Mouse (Mus musculus): ENCODE results near the gene Aff1. TPM values are rescaled to one million over a fixed set of nuclear protein-coding genes. Genes with fewer than 3 reads are reported as not detected.

Aff1 gene
- polyA plus RNA-seq, 1 experiment from 2014 or later: 8.2 TPM

- Histone ChIP-seq H3K4me2 (ENCODE audit: low read depth, low read length) (no peak overlapping the region), H3K9me3 (ENCODE audit: control insufficient read depth, low read length) (no peaks in the 10 kb centered on the region), H3K9ac (ENCODE audit: low read depth, low read length) (no peak overlapping the region), H3K4me1 (ENCODE audit: control insufficient read depth, insufficient read depth, low read length) (0 out of 2 replicates have a peak, but pooled peaks cover 6% of the 10 kb centered on the region), H3K36me3 (ENCODE audit: control insufficient read depth, insufficient read depth, low read length) (no peaks in the 10 kb centered on the region), H3K27ac (replicated peaks; ENCODE audit: low read depth, low read length) (no peak overlapping the region), H3K27me3 (replicated peaks; ENCODE audit: control insufficient read depth, insufficient read depth, low read length) (no peaks in the 10 kb centered on the region), H3K4me3 (ENCODE audit: low read depth, low read length) (no peak overlapping the region)
- DNase-seq (ENCODE audit: low spot score) (no peak), ATAC-seq (ENCODE audit: low read depth) (no peak)
- WGBS: 70% methylated on average over 2 of the region's 2 CpGs
Measured at GRCm38 (mm10) chr5:103857151-103857550, 165.0 kb downstream of the Aff1 start.

DNA sequence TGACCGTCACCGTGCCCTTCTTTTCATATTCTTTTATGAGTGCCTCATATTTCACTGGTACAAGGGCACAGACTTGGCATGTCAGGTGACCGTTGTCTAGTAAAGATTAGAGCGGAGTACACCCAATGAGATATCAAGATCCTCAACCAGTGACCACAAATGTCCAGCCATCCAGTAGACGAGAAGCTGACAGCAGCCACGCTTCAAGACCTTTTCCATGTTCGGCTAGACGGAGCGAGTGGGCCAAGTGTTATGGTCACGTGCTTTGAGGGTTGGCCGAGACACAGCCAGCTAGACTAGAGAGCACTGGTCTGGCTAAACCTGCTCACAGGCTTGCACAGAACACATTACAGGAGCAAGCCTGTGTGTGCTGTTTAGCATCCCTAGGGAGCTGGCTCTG, 168.4 kb downstream of the Aff1 start:
- Histone ChIP-seq H3K4me2 (ENCODE audit: low read depth, low read length) (no peak overlapping the region), H3K36me3 (ENCODE audit: control insufficient read depth, insufficient read depth, low read length) (peaks cover 8% of the 10 kb centered on the region), H3K4me1 (ENCODE audit: control insufficient read depth, insufficient read depth, low read length) (no peaks in the 10 kb centered on the region), H3K4me3 (ENCODE audit: low read depth, low read length) (no peak overlapping the region), H3K9me3 (ENCODE audit: control insufficient read depth, low read length) (no peaks in the 10 kb centered on the region), H3K27me3 (replicated peaks; ENCODE audit: control insufficient read depth, insufficient read depth, low read length) (no peaks in the 10 kb centered on the region), H3K27ac (replicated peaks; ENCODE audit: low read depth, low read length) (no peak overlapping the region), H3K9ac (ENCODE audit: low read depth, low read length) (no peak overlapping the region)
- 90% methylated on average over 11 of the region's 11 CpGs for WGBS
- DNase-seq (ENCODE audit: low spot score): no peak
- no peak for ATAC-seq (ENCODE audit: low read depth)

GRCm38 (mm10) chr5:103863759-103864158, 171.6 kb downstream of the Aff1 start:
- no peak overlapping the region for H3K27ac ChIP-seq (replicated peaks; ENCODE audit: low read depth, low read length)
- H3K4me3 ChIP-seq (ENCODE audit: low read depth, low read length): no peak overlapping the region
- H3K4me1 ChIP-seq (ENCODE audit: control insufficient read depth, insufficient read depth, low read length): no peaks in the 10 kb centered on the region
- H3K9me3 ChIP-seq (ENCODE audit: control insufficient read depth, low read length): no peaks in the 10 kb centered on the region
- no peak for ATAC-seq (ENCODE audit: low read depth)
- H3K4me2 ChIP-seq (ENCODE audit: low read depth, low read length): no peak overlapping the region
- 88% methylated on average over 4 of the region's 4 CpGs for WGBS
- H3K27me3 ChIP-seq (replicated peaks; ENCODE audit: control insufficient read depth, insufficient read depth, low read length): no peaks in the 10 kb centered on the region
- H3K36me3 ChIP-seq (ENCODE audit: control insufficient read depth, insufficient read depth, low read length): peaks cover 23% of the 10 kb centered on the region
- DNase-seq (ENCODE audit: low spot score): no peak
- no peak overlapping the region for H3K9ac ChIP-seq (ENCODE audit: low read depth, low read length)

DNA sequence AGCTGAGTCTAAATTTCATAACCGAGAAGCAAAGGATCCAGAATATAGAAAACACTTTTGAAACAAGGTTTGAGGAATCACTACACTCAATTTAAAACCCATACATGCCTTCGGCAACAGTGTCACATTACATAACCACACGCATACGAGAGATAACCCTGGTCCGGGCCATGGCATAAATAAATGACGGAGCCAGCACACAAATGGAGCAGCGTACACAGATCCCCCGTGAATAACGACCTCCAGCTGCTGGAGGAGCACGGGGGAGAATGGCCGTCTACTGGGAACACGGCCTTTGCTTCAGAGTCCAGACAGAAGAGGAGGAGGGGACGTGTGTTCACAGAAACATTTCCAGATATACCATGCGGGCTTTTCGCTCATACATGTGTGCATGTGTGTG, 197.6 kb downstream of the Aff1 start:
- Histone ChIP-seq H3K36me3 (ENCODE audit: control insufficient read depth, insufficient read depth, low read length) (no peaks in the 10 kb centered on the region), H3K27me3 (replicated peaks; ENCODE audit: control insufficient read depth, insufficient read depth, low read length) (no peaks in the 10 kb centered on the region), H3K4me3 (ENCODE audit: low read depth, low read length) (no peak overlapping the region), H3K4me2 (ENCODE audit: low read depth, low read length) (no peak overlapping the region), H3K9ac (ENCODE audit: low read depth, low read length) (no peak overlapping the region), H3K4me1 (ENCODE audit: control insufficient read depth, insufficient read depth, low read length) (peaks cover 4% of the 10 kb centered on the region; the same call in 1 of the 2 replicates), H3K9me3 (ENCODE audit: control insufficient read depth, low read length) (no peaks in the 10 kb centered on the region), H3K27ac (replicated peaks; ENCODE audit: low read depth, low read length) (no peak overlapping the region)
- 0 out of 2 replicates have a peak, but pooled peaks have one; percentile 44 for ATAC-seq (ENCODE audit: low read depth)
- WGBS: 39% methylated on average over 15 of the region's 15 CpGs
- DNase-seq (ENCODE audit: low spot score): peak; percentile 22

DNA sequence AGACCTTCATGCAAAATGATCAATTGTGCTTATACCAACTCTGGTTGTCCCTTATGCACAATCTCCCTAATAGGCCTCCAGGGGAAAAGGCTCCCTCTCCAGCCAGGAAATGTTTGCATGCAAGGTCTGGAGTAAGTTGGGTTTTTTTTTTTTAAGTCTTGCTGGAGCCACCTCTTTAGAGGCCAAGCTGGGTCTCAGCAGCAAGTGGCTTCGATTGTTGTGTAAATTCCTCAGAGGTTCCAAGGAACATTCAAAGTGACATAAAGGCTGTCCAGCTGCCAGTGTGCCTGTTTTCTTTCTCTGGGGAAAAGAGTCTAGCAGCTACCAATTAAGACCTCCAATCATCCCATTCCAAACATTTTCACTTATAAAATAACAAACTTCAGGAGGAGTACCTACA, 206.1 kb downstream of the Aff1 start:
- Histone ChIP-seq H3K4me2 (ENCODE audit: low read depth, low read length) (no peak overlapping the region), H3K4me1 (ENCODE audit: control insufficient read depth, insufficient read depth, low read length) (no peaks in the 10 kb centered on the region), H3K9me3 (ENCODE audit: control insufficient read depth, low read length) (no peaks in the 10 kb centered on the region), H3K9ac (ENCODE audit: low read depth, low read length) (no peak overlapping the region), H3K36me3 (ENCODE audit: control insufficient read depth, insufficient read depth, low read length) (no peaks in the 10 kb centered on the region), H3K27me3 (replicated peaks; ENCODE audit: control insufficient read depth, insufficient read depth, low read length) (no peaks in the 10 kb centered on the region), H3K4me3 (ENCODE audit: low read depth, low read length) (no peak overlapping the region), H3K27ac (replicated peaks; ENCODE audit: low read depth, low read length) (no peak overlapping the region)
- no peak for ATAC-seq (ENCODE audit: low read depth)
- WGBS: 19% methylated on average over 1 of the region's 1 CpGs
- DNase-seq (ENCODE audit: low spot score): no peak

Other genes starting within 250 kb of the Aff1 start
- 1.4 and 1.6 TPM in 2 replicates for gene Slc10a6, start 63.0 kb upstream of the Aff1 start, polyA plus RNA-seq (2014; fragmentation: Nextera tagmentation; extraction: Ambion mirVana)
- gene 1700016H13Rik, start 36.4 kb upstream of the Aff1 start, polyA plus RNA-seq (2014; fragmentation: Nextera tagmentation; extraction: Ambion mirVana): 0.24 TPM in 1 of 2 replicates, not detected in the other
- gene Klhl8, start 218.9 kb downstream of the Aff1 start, polyA plus RNA-seq (2014; fragmentation: Nextera tagmentation; extraction: Ambion mirVana): 12.2 and 13.9 TPM in 2 replicates

Data from embryonic facial prominence, embryonic 14.5 days (tissue).